Mouse (Mus musculus) liver, adult 2 months (tissue): ENCODE measurements at regions not wholly inside any gene's neighbourhood (a gene's known extent, or its start where the extent isn't known, plus 50 kb on each side); places are given as distances from the start of the nearest gene placed in this dataset.

Source experiments
- DNase-seq: peaks from one replicate; pipeline ENCODE4 v3.0.0-alpha.2; 2011; ENCODE audit warnings: low read depth, low spot score; ENCODE audit errors: extremely low read depth
- H3K27ac ChIP-seq: fragments of 200-500 bp; replicated peaks from 2 replicates; pipeline ENCODE4 v1.5.1; 2012; ENCODE audit warnings: low read depth, mild to moderate bottlenecking, control low read depth, inconsistent platforms, low read length; ENCODE audit not compliant: insufficient read depth
- H3K27me3 ChIP-seq: fragments of 200-500 bp; 2 replicates; pipeline ENCODE4 v1.6.1; 2012; ENCODE audit warnings: mild to moderate bottlenecking, moderate library complexity, low read length, inconsistent platforms; ENCODE audit not compliant: control insufficient read depth, insufficient read depth
- H3K36me3 ChIP-seq: fragments of 200-500 bp; 2 replicates; pipeline ENCODE4 v1.6.1; 2012; ENCODE audit warnings: low read length, inconsistent platforms; ENCODE audit not compliant: control insufficient read depth, insufficient read depth
- H3K4me1 ChIP-seq: fragments of 200-500 bp; 2 replicates; pipeline ENCODE4 v1.6.1; 2011; ENCODE audit warnings: low read length; ENCODE audit not compliant: control insufficient read depth, insufficient read depth
- H3K4me3 ChIP-seq: fragments of 200-500 bp; 2 replicates; pipeline ENCODE4 v1.5.1; 2011; ENCODE audit warnings: low read depth, mild to moderate bottlenecking, control low read depth, low read length, moderate library complexity; ENCODE audit not compliant: insufficient read depth
- H3K79me2 ChIP-seq: fragments of 200-500 bp; 2 replicates; pipeline ENCODE4 v1.6.1; 2012; ENCODE audit warnings: inconsistent platforms, mild to moderate bottlenecking, low read length, moderate library complexity; ENCODE audit not compliant: control insufficient read depth, insufficient read depth
- H3K9ac ChIP-seq: fragments of 200-500 bp; 2 replicates; pipeline ENCODE4 v1.6.1; 2012; ENCODE audit warnings: low read depth, mild to moderate bottlenecking, control low read depth, inconsistent platforms, low read length
- CTCF ChIP-seq: fragments of 200-500 bp; IDR thresholded peaks from 2 replicates; pipeline ENCODE4 v1.5.1; 2011; ENCODE audit warnings: low read depth, low read length, control low read depth
- POLR2A ChIP-seq: fragments of 200-500 bp; IDR thresholded peaks from 2 replicates; pipeline ENCODE4 v1.6.1; 2011; ENCODE audit warnings: low read length, control low read depth; ENCODE audit not compliant: insufficient read depth; ENCODE audit errors: extremely low read depth
- WGBS: fragments of 180-500 bp; shearing (Covaris S2); methylation state at CpG from one replicate; pipeline ENCODE4 v1.1.7; 2018; 5-methylcytosine and 5-hydroxymethylcytosine counted together

DNA sequence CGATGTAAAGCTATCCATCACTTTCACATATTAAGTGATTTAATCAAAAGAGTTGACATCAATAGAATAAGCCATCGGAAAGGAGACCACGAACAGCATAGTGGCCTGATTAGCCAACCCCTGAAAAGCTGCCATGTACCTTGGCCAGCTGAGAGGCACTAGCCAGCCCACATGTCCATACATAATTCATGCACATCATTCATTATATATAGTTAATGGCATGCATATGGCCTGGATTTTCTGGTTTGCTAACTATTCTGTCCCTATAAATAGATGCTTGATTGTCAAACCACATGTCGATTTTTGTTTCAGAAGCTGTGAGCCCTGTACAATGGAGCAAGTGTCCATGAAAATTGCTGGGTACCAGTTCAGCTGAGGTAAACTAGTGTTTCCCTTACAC is 93.5 kb upstream of the Slc28a3 start:
- WGBS, result 84% methylated on average over 4 of the region's 4 CpGs
- Histone ChIP-seq H3K9ac (no peak overlapping the region), H3K79me2 (no peaks in the 10 kb centered on the region), H3K27ac (no peak overlapping the region), H3K4me3 (no peak overlapping the region), H3K4me1 (no peaks in the 10 kb centered on the region), H3K36me3 (no peaks in the 10 kb centered on the region), H3K27me3 (no peaks in the 10 kb centered on the region)
- TF ChIP-seq CTCF (no peak), POLR2A (no peak)
- DNase-seq, result no peak

GRCm38 (mm10) chr13:58716584-58716983 is 89.8 kb upstream of the Ntrk2 start:
- TF ChIP-seq CTCF (no peak), POLR2A (no peak)
- Histone ChIP-seq H3K79me2 (no peaks in the 10 kb centered on the region), H3K27me3 (no peaks in the 10 kb centered on the region), H3K4me3 (no peak overlapping the region), H3K4me1 (no peaks in the 10 kb centered on the region), H3K36me3 (no peaks in the 10 kb centered on the region), H3K27ac (no peak overlapping the region), H3K9ac (no peak overlapping the region)
- WGBS, result 68% methylated on average over 1 of the region's 1 CpGs
- no peak for DNase-seq

DNA sequence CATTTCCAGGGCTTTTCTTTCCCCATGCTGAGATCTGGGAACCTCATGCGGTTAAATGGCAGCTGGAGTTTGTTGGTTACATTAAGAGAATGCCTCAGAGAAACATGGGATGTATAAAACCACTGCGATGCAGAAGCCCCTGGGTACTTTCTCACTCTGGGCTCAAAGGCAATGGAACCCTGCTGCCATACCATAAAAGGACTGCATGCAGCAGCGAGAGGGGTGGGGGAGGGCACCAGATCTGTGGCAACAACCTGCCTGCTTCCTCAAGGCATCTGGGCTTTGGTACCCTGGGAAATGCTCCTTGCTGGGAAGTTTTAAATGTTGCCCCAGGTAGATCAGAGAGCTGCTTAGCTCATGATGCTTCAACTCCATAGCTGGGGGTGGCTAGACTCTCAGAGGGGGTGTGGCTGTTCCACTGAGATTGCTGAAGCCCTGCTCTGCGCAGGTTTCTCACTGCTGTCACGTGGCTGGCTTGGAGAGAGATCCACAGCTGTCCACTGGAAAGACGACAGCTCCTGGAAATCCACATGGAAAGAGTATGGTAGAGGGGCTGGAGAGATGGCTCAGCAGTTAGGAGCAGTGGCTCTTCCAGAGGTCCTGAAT is 75.8 kb upstream of the Ntrk2 start:
- no peaks in the 10 kb centered on the region; the same call in 1 of the 2 replicates for H3K27me3 ChIP-seq
- WGBS, result 37% methylated on average over 6 of the region's 6 CpGs
- no peak overlapping the region for H3K4me3 ChIP-seq
- DNase-seq, result no peak
- no peak overlapping the region for H3K27ac ChIP-seq
- H3K4me1 ChIP-seq, result no peaks in the 10 kb centered on the region
- no peaks in the 10 kb centered on the region for H3K36me3 ChIP-seq
- TF ChIP-seq CTCF (no peak), POLR2A (no peak)
- no peak overlapping the region for H3K9ac ChIP-seq
- no peaks in the 10 kb centered on the region for H3K79me2 ChIP-seq

DNA sequence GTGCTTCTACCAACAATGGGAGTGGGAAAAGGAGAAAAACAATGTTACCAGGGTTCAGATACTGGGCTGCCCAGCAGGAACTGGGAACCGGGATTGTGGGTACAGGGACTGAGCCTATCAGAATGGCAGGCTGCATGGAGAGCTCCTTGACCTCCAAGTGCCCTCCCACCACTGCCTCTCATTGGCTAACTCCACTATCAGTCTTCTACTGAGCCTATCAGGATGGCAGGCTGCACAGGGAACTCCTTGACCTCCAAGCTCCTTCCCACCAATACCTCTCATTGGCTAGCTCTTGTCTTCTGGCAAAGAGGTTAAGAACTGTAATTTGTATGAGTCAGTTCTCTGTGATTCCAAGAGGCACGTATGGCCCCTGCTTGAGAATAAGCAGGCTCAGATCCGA is 73.6 kb upstream of the Ntrk2 start:
- DNase-seq, result no peak
- no peak for TF ChIP-seq POLR2A
- no peak for TF ChIP-seq CTCF
- Histone ChIP-seq H3K79me2 (no peaks in the 10 kb centered on the region), H3K4me3 (no peak overlapping the region), H3K4me1 (no peaks in the 10 kb centered on the region), H3K27me3 (no peaks in the 10 kb centered on the region; the same call in 1 of the 2 replicates), H3K9ac (no peak overlapping the region), H3K36me3 (no peaks in the 10 kb centered on the region), H3K27ac (no peak overlapping the region)
- WGBS, result 80% methylated on average over 3 of the region's 3 CpGs

DNA sequence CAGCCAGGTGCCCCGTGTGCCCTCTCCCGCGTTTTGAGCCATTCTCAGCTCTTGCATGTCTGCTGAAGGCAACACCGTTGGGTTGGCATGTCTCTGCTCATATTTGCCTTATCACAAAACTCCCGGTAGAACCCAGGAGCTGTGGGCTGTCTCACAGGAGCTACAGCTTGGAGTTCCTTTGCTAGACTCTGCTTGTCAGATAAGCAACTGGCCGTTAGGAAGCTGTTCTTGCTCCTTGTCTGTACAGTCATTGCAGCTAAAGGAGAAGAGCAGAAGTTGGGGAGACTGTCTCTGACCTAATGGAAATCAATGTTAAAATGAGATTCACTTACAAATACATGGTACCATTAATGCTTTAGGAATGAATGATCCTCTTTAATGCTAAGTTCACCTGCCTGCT is 72.8 kb upstream of the Ntrk2 start:
- Histone ChIP-seq H3K4me1 (no peaks in the 10 kb centered on the region), H3K36me3 (no peaks in the 10 kb centered on the region), H3K9ac (no peak overlapping the region), H3K27ac (no peak overlapping the region), H3K4me3 (no peak overlapping the region), H3K79me2 (no peaks in the 10 kb centered on the region), H3K27me3 (no peaks in the 10 kb centered on the region)
- no peak for DNase-seq
- no peak for TF ChIP-seq POLR2A
- no peak for TF ChIP-seq CTCF
- WGBS, result 73% methylated on average over 6 of the region's 6 CpGs

- no peak for TF ChIP-seq CTCF
- no peak for TF ChIP-seq POLR2A
- DNase-seq, result no peak
- Histone ChIP-seq H3K4me1 (no peaks in the 10 kb centered on the region), H3K4me3 (no peak overlapping the region), H3K27ac (no peak overlapping the region), H3K79me2 (no peaks in the 10 kb centered on the region), H3K36me3 (no peaks in the 10 kb centered on the region), H3K27me3 (no peaks in the 10 kb centered on the region), H3K9ac (no peak overlapping the region)
- WGBS, result 24% methylated on average over 6 of the region's 6 CpGs
Observed at GRCm38 (mm10) chr13:58735577-58735976, 70.8 kb upstream of the Ntrk2 start.
